ENCODE assay signal across 21 mouse cellular contexts in the genomic region with DNA sequence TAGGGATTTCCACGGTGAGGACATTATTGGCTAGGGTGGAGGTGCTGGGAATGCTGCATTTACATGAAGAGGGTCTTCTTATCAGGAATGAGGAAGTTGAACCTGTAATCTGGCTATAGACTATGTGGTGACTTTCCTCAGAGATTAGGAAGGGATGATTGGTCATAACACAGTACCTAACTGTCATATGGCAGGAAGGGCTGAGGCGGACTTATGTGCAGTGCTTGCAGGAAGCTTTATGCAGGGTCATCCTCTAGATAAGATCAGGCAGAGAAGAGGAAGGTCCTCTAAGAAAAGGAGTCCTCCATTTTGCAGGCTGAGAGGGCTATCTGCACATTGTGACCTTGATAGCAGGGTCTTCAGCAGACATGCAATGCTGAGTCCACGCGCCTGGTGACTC.
"Had no signal": no experiment of that assay in that cellular context is flagged by ENCODE, and none has a peak within 500 bp of the region (broad histone marks: within the 10 kb centered on the region; RNA-seq: fewer than 3 reads in every experiment).

No protein-coding gene starts in this region.

- DNase-seq: kidney, adult 18-20 months; kidney, adult 9 months; kidney, postnatal 14 days; kidney, postnatal 4 days; layer of hippocampus, adult 9-11 months; liver; lung, adult 18-20 months; lung, postnatal 10 days; lung, postnatal 36 days; thymus, adult 2 months; thymus, postnatal 25 days had no signal

- H3K9ac ChIP-seq: limb, embryonic 13.5 days; liver, embryonic 12.5 days; liver, embryonic 15.5 days; lung, embryonic 15.5 days; midbrain, embryonic 13.5 days had no signal

- H3K4me2 ChIP-seq: limb, embryonic 13.5 days; liver, embryonic 12.5 days; liver, embryonic 15.5 days; lung, embryonic 15.5 days; midbrain, embryonic 13.5 days had no signal

- H3K4me3 ChIP-seq: layer of hippocampus, adult 2 months; limb, embryonic 10.5 days; limb, embryonic 13.5 days; liver, embryonic 12.5 days; liver, embryonic 15.5 days; lung, embryonic 15.5 days; megakaryocyte, embryonic 14.5 days; midbrain, embryonic 10.5 days; midbrain, embryonic 13.5 days had no signal

- H3K27me3 ChIP-seq: limb, embryonic 13.5 days; liver, embryonic 12.5 days; liver, embryonic 15.5 days; lung, embryonic 15.5 days; megakaryocyte, embryonic 14.5 days; midbrain, embryonic 13.5 days had no signal

- H3K9me3 ChIP-seq: limb, embryonic 10.5 days; limb, embryonic 13.5 days; liver, embryonic 12.5 days; liver, embryonic 15.5 days; lung, embryonic 15.5 days; megakaryocyte, embryonic 14.5 days; midbrain, embryonic 10.5 days; midbrain, embryonic 13.5 days had no signal

- H3K27ac ChIP-seq: layer of hippocampus, adult 2 months; limb, embryonic 10.5 days; limb, embryonic 13.5 days; liver, embryonic 12.5 days; liver, embryonic 15.5 days; lung, embryonic 15.5 days; midbrain, embryonic 10.5 days; midbrain, embryonic 13.5 days; stomach, postnatal 0 days had no signal

- H3K36me3 ChIP-seq: lung, embryonic 15.5 days; midbrain, embryonic 13.5 days had no signal

- ATAC-seq: liver, embryonic 12.5 days; midbrain, embryonic 13.5 days had no signal

- H3K4me1 ChIP-seq: limb, embryonic 10.5 days; limb, embryonic 13.5 days; lung, embryonic 15.5 days had no signal
